Mouse (Mus musculus): Measurements from ENCODE around the gene Stag3. TPM values are rescaled to one million over a fixed set of nuclear protein-coding genes. Genes with fewer than 3 reads are reported as not detected.

The Stag3 gene
- polyA plus RNA-seq, 1 experiment from 2014 or later, result 4.1 TPM

- no peaks in the 10 kb centered on the region for H3K9me3 ChIP-seq (replicated peaks)
- no peak for ATAC-seq (replicated peaks; ENCODE audit: low FRiP score)
- no peak overlapping the region for H3K4me3 ChIP-seq (replicated peaks)
- H3K27me3 ChIP-seq, result no peaks in the 10 kb centered on the region
- H3K9ac ChIP-seq, result no peak overlapping the region
- no peaks in the 10 kb centered on the region for H3K36me3 ChIP-seq
- no peak overlapping the region for H3K27ac ChIP-seq
- no peaks in the 10 kb centered on the region for H3K4me1 ChIP-seq
- WGBS, result 88% methylated on average over 3 of the region's 3 CpGs
- H3K4me2 ChIP-seq, result no peak overlapping the region
Observed at GRCm38 (mm10) chr5:138312795-138313194, 32.8 kb downstream of the Stag3 start.

GRCm38 (mm10) chr5:138341661-138342060, 61.6 kb downstream of the Stag3 start, which contains the start of gene Pvrig:
TSS of gene Pvrig (plus strand) at chr5:138341961.
- Histone ChIP-seq H3K36me3 (no peaks in the 10 kb centered on the region), H3K4me1 (no peaks in the 10 kb centered on the region), H3K4me3 (replicated peaks) (no peak within 1 kb of the TSS), H3K4me2 (no peak within 1 kb of the TSS), H3K27me3 (no peaks in the 10 kb centered on the region), H3K9me3 (replicated peaks) (no peaks in the 10 kb centered on the region), H3K9ac (no peak within 1 kb of the TSS), H3K27ac (no peak within 1 kb of the TSS)
- no peak for ATAC-seq (replicated peaks; ENCODE audit: low FRiP score)
- WGBS, result 75% methylated on average over 2 of the region's 2 CpGs

- Histone ChIP-seq H3K9ac (no peak overlapping the region), H3K27me3 (no peaks in the 10 kb centered on the region), H3K4me1 (no peaks in the 10 kb centered on the region), H3K4me2 (no peak overlapping the region), H3K4me3 (replicated peaks) (no peak overlapping the region), H3K9me3 (replicated peaks) (no peaks in the 10 kb centered on the region), H3K36me3 (no peaks in the 10 kb centered on the region), H3K27ac (no peak overlapping the region)
- WGBS, result 86% methylated on average over 3 of the region's 3 CpGs
- no peak for ATAC-seq (replicated peaks; ENCODE audit: low FRiP score)
Observed at GRCm38 (mm10) chr5:138343216-138343615, 63.2 kb downstream of the Stag3 start.

Other genes with a start within 250 kb of the Stag3 start
- not detected in 2 replicates for gene Smok3c, start 227.0 kb upstream of the Stag3 start, polyA plus RNA-seq (2015; fragmentation: Nextera tagmentation; extraction: Ambion mirVana)
- 22.9 and 23.5 TPM in 2 replicates for gene Zkscan1, start 195.2 kb upstream of the Stag3 start, polyA plus RNA-seq (2015; fragmentation: Nextera tagmentation; extraction: Ambion mirVana)
- gene Zscan21, start 163.3 kb upstream of the Stag3 start, polyA plus RNA-seq (2015; fragmentation: Nextera tagmentation; extraction: Ambion mirVana), result 61.4 and 64.6 TPM in 2 replicates
- gene Zfp113, start 124.5 kb upstream of the Stag3 start, polyA plus RNA-seq (2015; fragmentation: Nextera tagmentation; extraction: Ambion mirVana), result 23.2 and 26.4 TPM in 2 replicates
- 306 and 316 TPM in 2 replicates for gene Cops6, start 119.2 kb upstream of the Stag3 start, polyA plus RNA-seq (2015; fragmentation: Nextera tagmentation; extraction: Ambion mirVana)
- 24.2 and 28.2 TPM in 2 replicates for gene Ap4m1, start 108.2 kb upstream of the Stag3 start, polyA plus RNA-seq (2015; fragmentation: Nextera tagmentation; extraction: Ambion mirVana)
- gene Mcm7, start 107.8 kb upstream of the Stag3 start, polyA plus RNA-seq (2015; fragmentation: Nextera tagmentation; extraction: Ambion mirVana), result 211 and 225 TPM in 2 replicates
- gene Taf6, start 92.8 kb upstream of the Stag3 start, polyA plus RNA-seq (2015; fragmentation: Nextera tagmentation; extraction: Ambion mirVana), result 102 and 109 TPM in 2 replicates
- gene Cnpy4, start 92.8 kb upstream of the Stag3 start, polyA plus RNA-seq (2015; fragmentation: Nextera tagmentation; extraction: Ambion mirVana), result 61.9 and 62.9 TPM in 2 replicates
- gene Mblac1, start 85.9 kb upstream of the Stag3 start, polyA plus RNA-seq (2015; fragmentation: Nextera tagmentation; extraction: Ambion mirVana), result 8.4 and 10.5 TPM in 2 replicates
- not detected in 2 replicates for gene Nxpe5, start 54.3 kb upstream of the Stag3 start, polyA plus RNA-seq (2015; fragmentation: Nextera tagmentation; extraction: Ambion mirVana)
- 57.8 and 61.1 TPM in 2 replicates for gene Lamtor4, start 24.8 kb upstream of the Stag3 start, polyA plus RNA-seq (2015; fragmentation: Nextera tagmentation; extraction: Ambion mirVana)
- gene BC037034, start 16.2 kb upstream of the Stag3 start, polyA plus RNA-seq (2015; fragmentation: Nextera tagmentation; extraction: Ambion mirVana), result 5.9 and 6.5 TPM in 2 replicates
- 2.1 and 2.7 TPM in 2 replicates for gene Gal3st4, start 7.4 kb upstream of the Stag3 start, polyA plus RNA-seq (2015; fragmentation: Nextera tagmentation; extraction: Ambion mirVana)
- 0.08 and 0.22 TPM in 2 replicates for gene Gm43720, start 282 bp upstream of the Stag3 start, polyA plus RNA-seq (2015; fragmentation: Nextera tagmentation; extraction: Ambion mirVana)
- 27.8 and 29.8 TPM in 2 replicates for gene Gpc2, start 235 bp upstream of the Stag3 start, polyA plus RNA-seq (2015; fragmentation: Nextera tagmentation; extraction: Ambion mirVana)
- 0.23 TPM in 1 of 2 replicates, not detected in the other for gene Pvrig, start 61.7 kb downstream of the Stag3 start, polyA plus RNA-seq (2015; fragmentation: Nextera tagmentation; extraction: Ambion mirVana)
- gene Zfp157, start 161.2 kb downstream of the Stag3 start, polyA plus RNA-seq (2015; fragmentation: Nextera tagmentation; extraction: Ambion mirVana), result 38.1 TPM in 2 replicates

Measured in kidney, embryonic 15.5 days (tissue).